Mouse (Mus musculus) layer of hippocampus, adult 2 months (tissue): Measurements from ENCODE around the gene Rad54l. TPM values are rescaled to one million over a fixed set of nuclear protein-coding genes. Genes with fewer than 3 reads are reported as not detected.
A peak's percentile ranks its signal among the peaks of the same experiment; 100 is the strongest.

Experiments used
- DNase-seq, 2 experiments: peaks; one replicate each; pipeline ENCODE4 v3.0.0; 2022; ENCODE audit warnings: low spot score in 2 of 2
- H3K27ac ChIP-seq: fragments of 200-600 bp; 2 replicates; pipeline ENCODE4 v1.8.1; 2022
- H3K4me3 ChIP-seq: fragments of 200-600 bp; 2 replicates; pipeline ENCODE4 v1.8.1; 2022; ENCODE audit warnings: mild to moderate bottlenecking
- CTCF ChIP-seq: fragments of 200-600 bp; conservative IDR thresholded peaks from 2 replicates; pipeline ENCODE4 v1.8.1; 2022; ENCODE audit warnings: antibody characterized with exemption, mild to moderate bottlenecking, moderate library complexity
- total RNA-seq, 2 experiments: library from RNA; stranded (reverse); gene quantifications; 2 replicates each; pipeline ENCODE4 v1.2.3; 2021

The Rad54l gene
- total RNA-seq, 2 experiments from 2014 or later, result 0.64 to 0.91 TPM

- no peak for DNase-seq
- TF ChIP-seq CTCF, result peak; percentile 25
- Histone ChIP-seq H3K4me3 (no peak overlapping the region), H3K27ac (0 out of 2 replicates have a peak overlapping the region, but pooled peaks have one; percentile 23)
Measured at GRCm38 (mm10) chr4:116125803-116126386, 2.4 kb upstream of the Rad54l start.

GRCm38 (mm10) chr4:116122762-116123161, 728 bp downstream of the Rad54l start:
- no peak for DNase-seq
- no peak for TF ChIP-seq CTCF
- no peak overlapping the region for H3K27ac ChIP-seq
- H3K4me3 ChIP-seq, result no peak overlapping the region

GRCm38 (mm10) chr4:116111486-116111885, 12.0 kb downstream of the Rad54l start:
- TF ChIP-seq CTCF, result no peak
- H3K4me3 ChIP-seq, result no peak overlapping the region
- no peak overlapping the region for H3K27ac ChIP-seq
- DNase-seq, result no peak

GRCm38 (mm10) chr4:116110695-116111094, 12.8 kb downstream of the Rad54l start:
- TF ChIP-seq CTCF, result no peak
- no peak for DNase-seq
- no peak overlapping the region for H3K27ac ChIP-seq
- no peak overlapping the region for H3K4me3 ChIP-seq

GRCm38 (mm10) chr4:116105278-116105677, 18.2 kb downstream of the Rad54l start:
- no peak for TF ChIP-seq CTCF
- no peak for DNase-seq
- no peak overlapping the region for H3K4me3 ChIP-seq
- H3K27ac ChIP-seq, result no peak overlapping the region

- H3K27ac ChIP-seq, result no peak overlapping the region
- no peak for DNase-seq
- TF ChIP-seq CTCF, result no peak
- H3K4me3 ChIP-seq, result no peak overlapping the region
Measured at GRCm38 (mm10) chr4:116100959-116101358, 22.5 kb downstream of the Rad54l start.

- no peak for DNase-seq
- no peak overlapping the region for H3K4me3 ChIP-seq
- TF ChIP-seq CTCF, result no peak
- H3K27ac ChIP-seq, result no peak overlapping the region
Measured at GRCm38 (mm10) chr4:116097211-116097610, 26.3 kb downstream of the Rad54l start.

GRCm38 (mm10) chr4:116096291-116096690, 27.2 kb downstream of the Rad54l start:
- Histone ChIP-seq H3K27ac (no peak overlapping the region), H3K4me3 (no peak overlapping the region)
- no peak for TF ChIP-seq CTCF
- DNase-seq, result no peak

GRCm38 (mm10) chr4:116088510-116089249, 34.8 kb downstream of the Rad54l start:
- DNase-seq, result no peak
- H3K4me3 ChIP-seq, result no peak overlapping the region
- no peak for TF ChIP-seq CTCF
- no peak overlapping the region; the same call in 1 of the 2 replicates for H3K27ac ChIP-seq

- H3K4me3 ChIP-seq, result peak overlapping the region; percentile 86
- H3K27ac ChIP-seq, result peak overlapping the region; percentile 96
- no peak for DNase-seq
- no peak for TF ChIP-seq CTCF
Measured at GRCm38 (mm10) chr4:116077240-116078095, 46.0 kb downstream of the Rad54l start.

- peak overlapping the region; percentile 86 for H3K4me3 ChIP-seq
- H3K27ac ChIP-seq, result peak overlapping the region; percentile 96
- no peak for DNase-seq
- TF ChIP-seq CTCF, result no peak
Measured at GRCm38 (mm10) chr4:116076369-116077231, 46.9 kb downstream of the Rad54l start.
